Mouse (Mus musculus): Measurements from ENCODE around the gene Ifnar2.

Ifnar2 gene

GRCm38 (mm10) chr16:91372577-91373472 lies at the start of gene Ifnar2:
Ifnar2 (plus strand) TSS chr16:91372783.
- DNase-seq (ENCODE audit: low read depth, low spot score), result peak; percentile 86

GRCm38 (mm10) chr16:91327605-91328004 lies 45.0 kb upstream of the Ifnar2 start:
- DNase-seq (ENCODE audit: low read depth, low spot score), result no peak

GRCm38 (mm10) chr16:91328922-91329321 lies 43.7 kb upstream of the Ifnar2 start:
- no peak for DNase-seq (ENCODE audit: low read depth, low spot score)

- DNase-seq (ENCODE audit: low read depth, low spot score), result no peak
Observed at GRCm38 (mm10) chr16:91330496-91330895, 42.1 kb upstream of the Ifnar2 start.

- DNase-seq (ENCODE audit: low read depth, low spot score), result peak; percentile 51
Observed at GRCm38 (mm10) chr16:91331153-91331552, 41.4 kb upstream of the Ifnar2 start.

GRCm38 (mm10) chr16:91332880-91333279 lies 39.7 kb upstream of the Ifnar2 start:
- DNase-seq (ENCODE audit: low read depth, low spot score), result peak; percentile 47

GRCm38 (mm10) chr16:91334190-91334893 lies 38.2 kb upstream of the Ifnar2 start:
- DNase-seq (ENCODE audit: low read depth, low spot score), result peak; percentile 88

GRCm38 (mm10) chr16:91336753-91337152 lies 35.8 kb upstream of the Ifnar2 start:
- no peak for DNase-seq (ENCODE audit: low read depth, low spot score)

GRCm38 (mm10) chr16:91337480-91337879 lies 35.1 kb upstream of the Ifnar2 start:
- no peak for DNase-seq (ENCODE audit: low read depth, low spot score)

GRCm38 (mm10) chr16:91346491-91346890 lies 26.1 kb upstream of the Ifnar2 start:
- DNase-seq (ENCODE audit: low read depth, low spot score), result no peak

- DNase-seq (ENCODE audit: low read depth, low spot score), result no peak
Observed at GRCm38 (mm10) chr16:91347491-91348263, 24.9 kb upstream of the Ifnar2 start.

GRCm38 (mm10) chr16:91348264-91348565 lies 24.4 kb upstream of the Ifnar2 start:
- DNase-seq (ENCODE audit: low read depth, low spot score), result no peak

- peak; percentile 33 for DNase-seq (ENCODE audit: low read depth, low spot score)
Observed at GRCm38 (mm10) chr16:91348588-91349330, 23.8 kb upstream of the Ifnar2 start.

- peak; percentile 66 for DNase-seq (ENCODE audit: low read depth, low spot score)
Observed at GRCm38 (mm10) chr16:91352084-91352562, 20.5 kb upstream of the Ifnar2 start.

- no peak for DNase-seq (ENCODE audit: low read depth, low spot score)
Observed at GRCm38 (mm10) chr16:91352749-91353148, 19.8 kb upstream of the Ifnar2 start.

- DNase-seq (ENCODE audit: low read depth, low spot score), result no peak
Observed at GRCm38 (mm10) chr16:91353177-91353576, 19.4 kb upstream of the Ifnar2 start.

- DNase-seq (ENCODE audit: low read depth, low spot score), result no peak
Observed at GRCm38 (mm10) chr16:91353638-91354037, 18.9 kb upstream of the Ifnar2 start.

GRCm38 (mm10) chr16:91354599-91354998 lies 18.0 kb upstream of the Ifnar2 start:
- DNase-seq (ENCODE audit: low read depth, low spot score), result no peak

GRCm38 (mm10) chr16:91355160-91355559 lies 17.4 kb upstream of the Ifnar2 start:
- DNase-seq (ENCODE audit: low read depth, low spot score), result no peak

- no peak for DNase-seq (ENCODE audit: low read depth, low spot score)
Observed at GRCm38 (mm10) chr16:91356760-91357525, 15.6 kb upstream of the Ifnar2 start.

- DNase-seq (ENCODE audit: low read depth, low spot score), result no peak
Observed at GRCm38 (mm10) chr16:91357526-91357900, 15.1 kb upstream of the Ifnar2 start.

Data from ZHBTc4 (cell line).